Mouse (Mus musculus): ENCODE data around the gene Trpm6.

GRCm38 (mm10) chr19:18815170-18815569 lies 65.4 kb downstream of the Trpm6 start:
- no peak for TF ChIP-seq MAFK (IDR thresholded peaks at IDR 0.05; ENCODE audit: insufficient read depth, low read depth, low read length)
- TF ChIP-seq ZNF384 (IDR thresholded peaks at IDR 0.05; ENCODE audit: low read depth, low read length): no peak
- TF ChIP-seq CHD2 (IDR thresholded peaks at IDR 0.05; ENCODE audit: low read depth, low read length): no peak
- no peak for TF ChIP-seq ZC3H11A (IDR thresholded peaks at IDR 0.05; ENCODE audit: borderline replicate concordance, low read depth, low read length)

Measured in ES-E14 (cell line).